Mouse (Mus musculus): ENCODE data around the gene Prrt1. TPM values are rescaled to one million over a fixed set of nuclear protein-coding genes. Genes with fewer than 3 reads are reported as not detected.

Prrt1 gene
- polyA plus RNA-seq, 1 experiment from 2014 or later, result 10.4 TPM

- peaks cover 18% of the 10 kb centered on the region for H3K27me3 ChIP-seq (replicated peaks; ENCODE audit: control insufficient read depth, insufficient read depth, low read length)
- no peak overlapping the region for H3K4me2 ChIP-seq (ENCODE audit: low read length)
- no peak overlapping the region for H3K27ac ChIP-seq (ENCODE audit: low read length)
- peaks cover 3% of the 10 kb centered on the region; the same call in 1 of the 2 replicates for H3K4me1 ChIP-seq (replicated peaks; ENCODE audit: control insufficient read depth, insufficient read depth, low read length)
- no peak for ATAC-seq
- 68% methylated on average over 12 of the region's 12 CpGs for WGBS
- H3K36me3 ChIP-seq (ENCODE audit: control insufficient read depth, insufficient read depth), result 0 out of 2 replicates have a peak, but pooled peaks cover under 1% of the 10 kb centered on the region
- no peaks in the 10 kb centered on the region for H3K9me3 ChIP-seq (ENCODE audit: control insufficient read depth, low read length)
- no peak overlapping the region for H3K4me3 ChIP-seq (replicated peaks; ENCODE audit: low read length)
- no peak overlapping the region for H3K9ac ChIP-seq (replicated peaks; ENCODE audit: low read depth, low read length)
These were observed 30.0 kb downstream of the Prrt1 start for GRCm38 (mm10) chr17:34659181-34659896.

DNA sequence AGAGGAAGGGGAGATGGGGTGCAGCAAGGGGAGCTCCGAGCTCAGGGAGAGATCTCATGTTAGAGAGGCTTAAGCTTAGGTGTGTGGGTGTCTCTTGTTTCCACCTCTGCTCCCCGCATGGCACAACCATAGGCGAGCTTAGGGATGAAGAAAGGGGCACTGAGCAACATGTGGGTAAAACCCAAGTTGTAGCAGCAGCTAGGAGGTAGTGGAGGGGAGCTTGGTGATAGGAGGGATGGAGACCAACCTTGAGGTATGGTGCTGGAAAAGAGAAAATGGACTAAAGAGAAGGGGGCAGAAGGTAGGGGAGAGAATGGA lies 30.5 kb downstream of the Prrt1 start:
- Histone ChIP-seq H3K4me2 (ENCODE audit: low read length) (no peak overlapping the region), H3K9me3 (ENCODE audit: control insufficient read depth, low read length) (no peaks in the 10 kb centered on the region), H3K27ac (ENCODE audit: low read length) (no peak overlapping the region), H3K4me3 (replicated peaks; ENCODE audit: low read length) (no peak overlapping the region), H3K36me3 (ENCODE audit: control insufficient read depth, insufficient read depth) (no peaks in the 10 kb centered on the region), H3K4me1 (replicated peaks; ENCODE audit: control insufficient read depth, insufficient read depth, low read length) (peaks cover 3% of the 10 kb centered on the region; the same call in 1 of the 2 replicates), H3K27me3 (replicated peaks; ENCODE audit: control insufficient read depth, insufficient read depth, low read length) (peaks cover 18% of the 10 kb centered on the region), H3K9ac (replicated peaks; ENCODE audit: low read depth, low read length) (no peak overlapping the region)
- no peak for ATAC-seq
- WGBS, result 78% methylated on average over 3 of the region's 3 CpGs

- Histone ChIP-seq H3K4me1 (replicated peaks; ENCODE audit: control insufficient read depth, insufficient read depth, low read length) (peaks cover 3% of the 10 kb centered on the region; the same call in 1 of the 2 replicates), H3K9me3 (ENCODE audit: control insufficient read depth, low read length) (no peaks in the 10 kb centered on the region), H3K27me3 (replicated peaks; ENCODE audit: control insufficient read depth, insufficient read depth, low read length) (peaks cover 18% of the 10 kb centered on the region), H3K27ac (ENCODE audit: low read length) (no peak overlapping the region), H3K4me2 (ENCODE audit: low read length) (no peak overlapping the region), H3K4me3 (replicated peaks; ENCODE audit: low read length) (no peak overlapping the region), H3K9ac (replicated peaks; ENCODE audit: low read depth, low read length) (no peak overlapping the region), H3K36me3 (ENCODE audit: control insufficient read depth, insufficient read depth) (no peaks in the 10 kb centered on the region)
- 38% methylated on average over 11 of the region's 11 CpGs for WGBS
- ATAC-seq, result no peak
These were observed 31.0 kb downstream of the Prrt1 start for GRCm38 (mm10) chr17:34660259-34660820.

DNA sequence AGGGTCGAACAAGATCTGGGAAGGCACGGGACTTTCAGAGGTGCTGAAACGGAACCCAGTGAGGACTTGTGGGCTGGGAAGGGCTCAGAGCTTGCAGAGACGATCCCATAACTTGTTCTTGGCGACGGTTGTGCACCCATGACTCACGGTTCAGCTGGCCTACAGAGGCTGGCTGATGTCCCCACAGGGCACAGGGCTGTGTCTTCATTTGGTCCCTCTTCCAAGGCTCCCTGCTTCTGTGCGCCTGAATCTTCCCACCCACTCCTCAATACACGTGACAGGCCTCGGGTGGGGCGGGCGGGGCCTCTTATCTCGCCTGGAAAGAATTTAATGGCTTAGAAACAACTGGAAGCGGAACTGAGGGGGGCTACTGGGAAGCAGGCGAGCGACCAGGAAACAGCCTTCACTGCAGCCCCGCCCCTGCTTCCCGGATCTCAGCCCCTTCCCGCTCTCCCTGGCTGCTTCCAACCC lies 31.8 kb downstream of the Prrt1 start:
- Histone ChIP-seq H3K9ac (replicated peaks; ENCODE audit: low read depth, low read length) (no peak overlapping the region), H3K27me3 (replicated peaks; ENCODE audit: control insufficient read depth, insufficient read depth, low read length) (peaks cover 18% of the 10 kb centered on the region), H3K9me3 (ENCODE audit: control insufficient read depth, low read length) (no peaks in the 10 kb centered on the region), H3K4me3 (replicated peaks; ENCODE audit: low read length) (0 out of 2 replicates have a peak overlapping the region, but pooled peaks have one; percentile 3), H3K36me3 (ENCODE audit: control insufficient read depth, insufficient read depth) (no peaks in the 10 kb centered on the region), H3K4me2 (ENCODE audit: low read length) (peak overlapping the region; percentile 27), H3K27ac (ENCODE audit: low read length) (no peak overlapping the region), H3K4me1 (replicated peaks; ENCODE audit: control insufficient read depth, insufficient read depth, low read length) (peaks cover 3% of the 10 kb centered on the region; the same call in 1 of the 2 replicates)
- no peak for ATAC-seq
- WGBS, result 13% methylated on average over 19 of the region's 19 CpGs

GRCm38 (mm10) chr17:34662468-34662867 lies 33.1 kb downstream of the Prrt1 start:
- Histone ChIP-seq H3K27me3 (replicated peaks; ENCODE audit: control insufficient read depth, insufficient read depth, low read length) (peaks cover 18% of the 10 kb centered on the region), H3K4me2 (ENCODE audit: low read length) (no peak overlapping the region), H3K9me3 (ENCODE audit: control insufficient read depth, low read length) (no peaks in the 10 kb centered on the region), H3K9ac (replicated peaks; ENCODE audit: low read depth, low read length) (no peak overlapping the region), H3K4me3 (replicated peaks; ENCODE audit: low read length) (no peak overlapping the region), H3K36me3 (ENCODE audit: control insufficient read depth, insufficient read depth) (no peaks in the 10 kb centered on the region), H3K4me1 (replicated peaks; ENCODE audit: control insufficient read depth, insufficient read depth, low read length) (peaks cover 3% of the 10 kb centered on the region; the same call in 1 of the 2 replicates), H3K27ac (ENCODE audit: low read length) (no peak overlapping the region)
- no peak for ATAC-seq
- 93% methylated on average over 1 of the region's 1 CpGs for WGBS

DNA sequence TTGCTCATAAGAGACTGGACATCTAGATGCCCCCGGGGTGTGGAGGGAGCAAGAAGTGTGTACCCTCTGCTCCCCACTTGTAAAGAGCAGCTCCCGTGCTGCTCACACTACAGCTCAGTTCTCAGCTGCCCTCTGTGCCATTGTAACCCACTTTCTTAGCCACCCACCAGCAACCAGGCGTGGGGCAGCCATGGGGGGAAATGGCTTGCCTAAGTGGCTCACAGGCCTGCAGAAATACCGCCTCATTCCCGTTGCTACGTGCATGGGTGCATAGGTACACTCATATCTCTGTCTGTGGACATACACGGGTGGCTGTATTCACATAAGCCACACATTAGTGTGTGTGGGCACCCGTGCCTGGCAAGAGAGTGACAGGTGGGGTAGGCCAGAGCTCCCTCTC lies 33.6 kb downstream of the Prrt1 start:
- 80% methylated on average over 8 of the region's 8 CpGs for WGBS
- Histone ChIP-seq H3K4me1 (replicated peaks; ENCODE audit: control insufficient read depth, insufficient read depth, low read length) (peaks cover 3% of the 10 kb centered on the region; the same call in 1 of the 2 replicates), H3K4me2 (ENCODE audit: low read length) (no peak overlapping the region), H3K36me3 (ENCODE audit: control insufficient read depth, insufficient read depth) (no peaks in the 10 kb centered on the region), H3K4me3 (replicated peaks; ENCODE audit: low read length) (no peak overlapping the region), H3K27me3 (replicated peaks; ENCODE audit: control insufficient read depth, insufficient read depth, low read length) (peaks cover 18% of the 10 kb centered on the region), H3K9me3 (ENCODE audit: control insufficient read depth, low read length) (no peaks in the 10 kb centered on the region), H3K9ac (replicated peaks; ENCODE audit: low read depth, low read length) (no peak overlapping the region), H3K27ac (ENCODE audit: low read length) (no peak overlapping the region)
- no peak for ATAC-seq

- H3K9me3 ChIP-seq (ENCODE audit: control insufficient read depth, low read length), result no peaks in the 10 kb centered on the region
- H3K9ac ChIP-seq (replicated peaks; ENCODE audit: low read depth, low read length), result no peak overlapping the region
- no peaks in the 10 kb centered on the region for H3K36me3 ChIP-seq (ENCODE audit: control insufficient read depth, insufficient read depth)
- H3K27ac ChIP-seq (ENCODE audit: low read length), result no peak overlapping the region
- H3K4me3 ChIP-seq (replicated peaks; ENCODE audit: low read length), result no peak overlapping the region
- H3K4me2 ChIP-seq (ENCODE audit: low read length), result no peak overlapping the region
- 58% methylated on average over 1 of the region's 1 CpGs for WGBS
- peaks cover 3% of the 10 kb centered on the region; the same call in 1 of the 2 replicates for H3K4me1 ChIP-seq (replicated peaks; ENCODE audit: control insufficient read depth, insufficient read depth, low read length)
- H3K27me3 ChIP-seq (replicated peaks; ENCODE audit: control insufficient read depth, insufficient read depth, low read length), result peaks cover 18% of the 10 kb centered on the region
- ATAC-seq, result no peak
These were observed 34.2 kb downstream of the Prrt1 start for GRCm38 (mm10) chr17:34663558-34663957.

GRCm38 (mm10) chr17:34664472-34664871 lies 35.1 kb downstream of the Prrt1 start:
- Histone ChIP-seq H3K4me1 (replicated peaks; ENCODE audit: control insufficient read depth, insufficient read depth, low read length) (peaks cover 3% of the 10 kb centered on the region; the same call in 1 of the 2 replicates), H3K4me2 (ENCODE audit: low read length) (no peak overlapping the region), H3K9ac (replicated peaks; ENCODE audit: low read depth, low read length) (no peak overlapping the region), H3K27ac (ENCODE audit: low read length) (no peak overlapping the region), H3K36me3 (ENCODE audit: control insufficient read depth, insufficient read depth) (no peaks in the 10 kb centered on the region), H3K9me3 (ENCODE audit: control insufficient read depth, low read length) (no peaks in the 10 kb centered on the region), H3K27me3 (replicated peaks; ENCODE audit: control insufficient read depth, insufficient read depth, low read length) (peaks cover 14% of the 10 kb centered on the region), H3K4me3 (replicated peaks; ENCODE audit: low read length) (no peak overlapping the region)
- no peak for ATAC-seq
- 81% methylated on average over 7 of the region's 7 CpGs for WGBS

GRCm38 (mm10) chr17:34670235-34670634 lies 40.9 kb downstream of the Prrt1 start, which contains the start of gene Tnxb:
TSS of gene Tnxb (plus strand) at chr17:34670535.
- no peaks in the 10 kb centered on the region for H3K9me3 ChIP-seq (ENCODE audit: control insufficient read depth, low read length)
- ATAC-seq, result no peak
- H3K4me2 ChIP-seq (ENCODE audit: low read length), result peak within 1 kb of the TSS; percentile 63
- peaks cover 40% of the 10 kb centered on the region for H3K27me3 ChIP-seq (replicated peaks; ENCODE audit: control insufficient read depth, insufficient read depth, low read length)
- H3K4me1 ChIP-seq (replicated peaks; ENCODE audit: control insufficient read depth, insufficient read depth, low read length), result peaks cover 11% of the 10 kb centered on the region
- 61% methylated on average over 7 of the region's 7 CpGs for WGBS
- H3K9ac ChIP-seq (replicated peaks; ENCODE audit: low read depth, low read length), result peak within 1 kb of the TSS; percentile 25; the same call in 1 of the 2 replicates
- no peak within 1 kb of the TSS for H3K27ac ChIP-seq (ENCODE audit: low read length)
- no peaks in the 10 kb centered on the region for H3K36me3 ChIP-seq (ENCODE audit: control insufficient read depth, insufficient read depth)
- peak within 1 kb of the TSS; percentile 41 for H3K4me3 ChIP-seq (replicated peaks; ENCODE audit: low read length)
